Mouse (Mus musculus) myocyte (in vitro differentiated cells): ENCODE results near the gene Drg1.
"Not testable (repeated sequence)": the region's sequence is repeated elsewhere in the genome, so short reads cannot be mapped to it uniquely, and the experiment has no call there.

ENCODE experiments used
- CEBPB ChIP-seq: IDR thresholded peaks from 2 replicates; pipeline ENCODE4 v1.6.1; 2011; ENCODE audit warnings: mild to moderate bottlenecking, moderate library complexity; ENCODE audit not compliant: poor library complexity, insufficient read depth, severe bottlenecking
- E2F4 ChIP-seq: IDR thresholded peaks from one replicate; pipeline ENCODE4 v1.6.1; 2011; ENCODE audit warnings: mild to moderate bottlenecking, control low read depth, moderate library complexity; ENCODE audit not compliant: insufficient read depth
- POLR2A ChIP-seq: IDR thresholded peaks from one replicate; pipeline ENCODE4 v1.6.1; 2011; ENCODE audit warnings: low read depth, mild to moderate bottlenecking, control low read depth, moderate library complexity; ENCODE audit not compliant: insufficient read length
- USF1 ChIP-seq: IDR thresholded peaks from one replicate; pipeline ENCODE4 v1.6.1; 2011; ENCODE audit warnings: low read depth, mild to moderate bottlenecking, control low read depth, moderate library complexity

- not testable (repeated sequence) for TF ChIP-seq POLR2A, CEBPB, E2F4, USF1
These were observed 86.5 kb downstream of the Drg1 start for GRCm38 (mm10) chr11:3179726-3180092.
